Mouse (Mus musculus): ENCODE measurements around the gene Arnt2.

Gene Arnt2

DNA sequence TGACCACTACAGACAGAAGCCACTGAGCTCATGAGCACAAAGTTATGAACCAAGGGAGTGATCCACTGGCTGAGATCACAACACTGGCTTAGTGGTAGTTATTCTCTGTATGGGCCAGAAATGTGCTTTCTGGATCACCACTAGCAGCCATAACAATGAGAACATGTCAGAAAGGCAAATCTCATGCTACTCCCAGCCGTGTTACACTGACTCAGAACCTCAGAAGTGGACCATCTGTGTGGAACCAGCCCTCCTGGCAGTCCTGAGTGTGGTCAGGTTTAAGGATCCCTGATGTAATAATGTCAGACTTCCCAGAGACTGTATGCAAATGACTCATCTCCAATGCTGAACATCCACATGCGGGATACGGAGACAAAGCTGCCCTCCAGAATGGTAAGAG, 13.4 kb downstream of the Arnt2 start:
- no peak for DNase-seq

DNA sequence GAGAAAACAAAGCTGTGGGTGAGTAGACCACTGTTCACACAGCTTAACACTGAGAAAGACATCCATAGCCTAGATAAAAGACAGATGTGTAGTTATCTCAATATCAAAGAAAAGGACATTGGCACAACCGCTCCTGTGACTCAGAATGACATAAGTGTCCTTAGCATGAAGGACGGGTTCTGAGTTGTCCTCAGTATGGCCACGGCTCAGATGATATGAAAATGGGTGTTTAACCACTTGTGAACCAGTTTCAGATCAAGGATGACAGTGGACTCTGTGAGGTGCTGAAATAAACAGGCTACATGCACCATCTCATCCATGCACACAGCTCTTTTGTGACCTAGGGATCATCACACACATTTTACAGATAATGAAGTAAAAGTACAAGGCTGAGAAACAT, 22.1 kb downstream of the Arnt2 start:
- DNase-seq: no peak

DNA sequence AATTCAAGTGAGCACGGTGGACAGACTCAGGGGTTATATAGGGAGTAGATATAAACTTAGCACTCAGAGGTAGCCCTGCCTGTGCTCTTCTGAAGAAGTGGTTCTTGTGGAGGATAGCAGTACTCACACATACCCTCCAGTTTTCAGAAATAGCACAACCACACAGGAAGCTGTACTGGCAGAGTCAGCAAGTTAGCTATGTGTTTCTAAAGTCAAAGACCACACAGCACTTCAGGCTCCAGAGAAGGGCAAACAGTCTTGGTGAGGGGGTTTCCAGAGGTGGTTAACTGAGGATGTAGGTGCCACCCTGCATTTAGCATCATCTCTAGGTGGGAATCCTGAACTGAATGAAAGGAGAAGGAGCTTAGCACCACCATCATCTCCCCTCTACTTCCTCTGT, 23.5 kb downstream of the Arnt2 start:
- no peak for DNase-seq

DNA sequence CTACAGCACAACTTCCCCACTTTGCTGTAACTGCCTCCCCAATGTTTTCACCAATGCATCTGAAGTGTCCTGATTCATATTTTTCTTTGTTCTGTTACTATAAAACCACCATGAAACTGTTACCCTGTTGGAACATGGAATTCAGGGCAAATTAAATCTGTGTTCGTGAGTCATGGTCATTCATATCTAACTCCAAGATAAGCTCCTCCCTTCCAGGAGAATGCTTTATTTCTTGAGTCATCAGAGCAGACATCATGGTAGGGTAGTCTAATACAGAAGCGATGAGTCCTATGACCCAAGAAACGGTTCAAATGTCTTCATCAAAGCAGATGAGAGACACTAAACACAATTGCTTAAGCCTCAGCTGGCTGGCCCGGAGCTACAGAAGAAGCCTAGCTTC, 25.2 kb downstream of the Arnt2 start:
- DNase-seq: no peak

DNA sequence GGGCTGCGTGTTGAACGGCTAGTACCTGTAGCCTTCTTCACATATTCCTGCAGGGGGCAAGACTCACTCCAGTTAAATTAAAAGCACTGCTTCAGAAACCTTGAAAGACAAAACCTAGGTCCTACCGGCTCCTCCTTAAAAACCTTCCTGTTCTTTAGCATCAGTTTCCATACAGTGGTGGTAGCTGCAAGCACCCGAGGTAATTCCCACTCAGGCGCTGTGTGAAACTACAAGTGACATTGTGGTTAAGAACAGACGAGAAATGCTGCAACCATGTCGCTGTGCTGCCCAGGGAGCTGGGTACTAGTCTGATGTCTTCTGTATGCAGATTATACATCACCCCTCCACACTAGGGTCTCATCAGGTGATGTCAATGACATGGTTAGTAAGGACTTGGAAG, 25.9 kb downstream of the Arnt2 start:
- no peak for DNase-seq

DNA sequence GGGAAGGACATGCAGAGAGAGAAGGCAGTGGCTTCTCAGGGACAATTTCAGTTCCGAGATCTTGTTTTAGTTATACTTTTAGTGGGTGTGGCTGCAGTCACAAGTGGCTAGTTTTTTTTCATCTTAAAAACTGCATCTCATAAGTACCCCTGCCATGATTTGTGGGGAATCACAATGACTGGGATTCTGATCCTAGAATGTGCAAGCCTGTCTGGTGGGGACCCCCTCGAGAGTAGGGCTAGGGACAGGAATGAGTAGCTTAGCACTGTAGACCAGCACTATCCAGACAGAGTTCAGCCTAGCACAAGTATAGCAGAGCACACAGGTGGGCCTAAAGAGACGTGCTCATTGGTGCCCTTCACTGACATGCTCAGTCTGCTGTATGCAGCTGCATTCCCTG, 27.6 kb downstream of the Arnt2 start:
- DNase-seq: no peak

DNA sequence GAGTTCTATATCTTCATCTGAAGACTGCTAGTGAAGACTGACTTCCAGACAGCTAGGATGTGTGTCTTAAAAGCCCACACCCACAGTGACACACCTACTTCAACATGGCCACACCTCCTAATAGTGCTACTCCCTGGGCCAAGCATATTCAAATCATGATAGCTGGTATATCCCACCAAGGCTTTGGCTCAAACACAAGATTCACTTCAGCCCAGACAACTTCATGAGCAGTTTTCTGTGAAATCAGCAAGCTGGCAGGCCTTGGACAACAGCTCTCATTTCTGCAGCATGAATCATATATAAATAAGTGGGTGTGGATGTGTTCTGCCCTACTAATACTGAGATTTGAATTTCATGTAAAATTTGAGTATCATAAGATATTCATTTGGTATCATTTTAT, 29.2 kb downstream of the Arnt2 start:
- no peak for DNase-seq

DNA sequence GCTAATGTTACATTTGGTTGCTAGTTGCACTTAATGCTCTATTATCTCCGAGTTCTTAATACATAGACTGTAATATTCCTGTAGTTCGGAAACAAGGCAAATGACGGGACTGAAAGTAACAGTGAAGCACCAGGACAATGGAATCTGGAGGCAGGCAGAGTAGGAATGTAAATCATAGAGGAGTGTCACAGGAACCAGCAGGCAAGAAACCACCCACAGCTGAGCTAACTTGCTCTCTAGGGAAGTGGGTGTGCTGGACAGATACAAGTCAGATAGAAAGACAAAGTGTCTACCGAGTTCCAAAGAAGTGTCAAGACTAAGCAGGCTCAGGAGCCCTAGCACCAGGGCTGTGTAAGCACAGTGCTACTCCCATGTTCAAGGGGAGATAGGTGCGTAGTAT, 32.6 kb downstream of the Arnt2 start:
- no peak for DNase-seq

DNA sequence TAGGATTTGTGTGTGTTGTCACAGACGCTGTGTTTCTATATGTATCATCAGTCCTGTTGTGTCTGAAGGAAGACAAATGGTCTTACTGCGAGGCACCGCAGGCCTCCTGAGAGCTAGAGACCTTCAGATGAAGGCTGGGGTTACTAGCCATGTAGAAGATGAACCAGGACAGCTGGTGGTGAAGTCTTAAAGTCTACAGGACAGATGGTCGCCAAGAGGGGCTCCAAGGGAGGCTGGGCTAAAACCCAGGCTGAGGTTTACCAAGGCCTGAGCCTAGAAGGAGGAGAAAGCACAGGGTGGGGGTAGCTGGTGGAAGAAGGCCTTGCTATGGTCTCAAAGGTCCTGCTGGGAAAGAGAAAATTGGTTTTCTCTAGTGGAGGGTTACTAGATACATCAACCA, 36.3 kb downstream of the Arnt2 start:
- no peak for DNase-seq

DNA sequence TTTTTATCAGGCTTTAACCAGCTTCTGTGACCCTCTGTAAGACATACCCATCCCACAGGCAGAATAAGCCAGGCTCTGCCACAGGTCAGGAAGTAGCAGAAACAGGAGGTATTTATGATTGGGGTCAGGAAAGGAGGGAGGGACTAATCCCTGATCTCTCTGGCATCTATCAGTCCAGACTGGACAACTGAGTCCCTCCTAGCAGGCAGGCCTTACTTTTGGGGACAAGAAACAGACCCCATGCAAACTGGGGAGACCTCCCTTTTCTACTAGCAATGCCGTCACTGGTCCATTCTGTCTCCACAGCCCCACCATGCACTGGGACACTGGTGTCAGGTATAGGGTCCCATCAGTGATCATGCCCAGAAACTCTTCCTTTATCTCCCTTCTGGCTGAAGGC, 37.1 kb downstream of the Arnt2 start:
- DNase-seq: no peak

DNA sequence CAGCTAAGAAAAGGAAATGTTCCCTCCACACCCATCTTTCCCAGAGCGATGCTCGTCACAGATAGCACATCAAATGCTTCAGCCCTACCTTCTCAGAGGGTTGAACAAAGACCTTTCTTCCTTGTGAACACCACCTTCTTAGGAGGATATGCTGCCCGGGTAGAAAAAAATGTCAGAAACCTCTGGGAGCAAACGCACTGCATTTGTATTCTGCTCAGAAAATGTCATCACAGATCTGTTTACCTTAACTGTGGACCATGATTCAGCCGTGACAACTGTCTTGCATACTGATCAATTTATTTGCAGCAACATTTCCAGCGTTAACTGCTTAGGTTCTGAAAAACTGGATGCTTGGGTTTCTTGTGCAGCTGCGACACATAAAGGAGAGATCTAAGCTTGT, 37.7 kb downstream of the Arnt2 start:
- no peak for DNase-seq

DNA sequence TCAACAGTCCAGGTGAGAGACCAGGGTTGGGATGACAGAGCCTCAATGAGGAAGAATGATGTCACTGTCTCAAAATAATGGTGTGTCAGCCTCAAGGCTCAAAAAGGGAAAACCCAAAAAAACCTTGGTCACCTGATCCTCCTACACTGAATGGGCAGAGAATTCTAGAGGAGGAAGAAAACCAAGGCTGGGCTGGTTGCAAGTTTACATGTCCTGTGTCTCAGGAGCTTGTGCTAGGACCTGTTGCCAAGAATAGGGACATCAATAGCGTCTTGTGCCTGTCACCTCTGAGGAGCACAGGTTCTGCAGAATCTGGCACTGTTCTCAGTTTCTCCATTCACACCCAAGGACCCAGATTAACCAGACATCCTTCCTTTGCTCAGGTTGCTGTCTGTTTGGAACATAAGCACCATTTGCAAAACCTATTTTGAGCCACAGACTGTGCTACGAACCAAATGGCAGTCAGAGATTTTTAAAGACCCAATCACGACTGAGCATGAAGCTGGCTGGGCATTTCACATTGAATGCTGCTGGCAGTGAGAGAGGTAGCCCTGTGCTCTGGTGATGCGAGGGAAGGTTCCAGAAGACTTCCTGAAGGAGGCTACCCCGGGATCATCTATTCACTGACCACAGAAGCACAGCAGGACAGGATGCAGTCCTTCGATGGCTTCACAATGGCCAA, 38.9 kb downstream of the Arnt2 start:
- DNase-seq: no peak

DNA sequence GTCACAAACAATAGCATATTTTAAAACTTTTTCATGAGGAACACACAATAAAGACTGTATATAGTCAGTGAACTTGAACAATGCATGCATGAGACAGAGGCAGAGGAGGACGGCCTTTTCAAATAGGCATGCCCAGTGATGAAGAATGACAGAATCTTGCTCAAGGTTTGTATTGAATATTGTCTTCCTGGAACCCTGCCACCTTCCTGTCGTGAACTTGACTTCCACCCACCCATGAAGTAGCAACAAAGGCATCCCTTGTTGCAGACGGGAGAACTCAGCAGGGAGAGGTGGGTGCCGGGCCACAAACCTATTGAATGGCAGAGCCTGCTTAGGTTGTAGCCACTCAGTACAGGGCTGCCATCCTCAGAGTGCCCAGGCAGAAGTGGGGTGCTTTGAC, 43.7 kb downstream of the Arnt2 start:
- no peak for DNase-seq

DNA sequence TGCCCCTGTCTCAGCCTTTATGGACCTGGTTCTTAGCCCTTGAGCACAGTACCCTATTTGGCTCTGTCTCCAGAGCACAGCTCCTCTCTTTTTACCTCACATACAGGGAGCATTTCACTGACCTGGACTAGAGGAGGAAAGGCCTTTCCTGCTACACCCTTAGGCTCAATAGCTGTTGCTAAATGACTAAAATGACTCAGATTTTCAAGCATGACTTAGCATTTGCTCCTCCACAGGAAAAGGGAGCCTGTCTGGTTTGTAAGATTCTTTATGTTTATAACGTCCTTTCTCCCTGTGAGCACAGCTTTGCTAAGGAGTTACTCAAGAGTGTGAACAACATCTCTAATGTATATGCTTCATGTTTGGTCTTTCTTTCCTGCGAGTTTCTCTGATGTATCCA, 47.3 kb downstream of the Arnt2 start:
- no peak for DNase-seq

DNA sequence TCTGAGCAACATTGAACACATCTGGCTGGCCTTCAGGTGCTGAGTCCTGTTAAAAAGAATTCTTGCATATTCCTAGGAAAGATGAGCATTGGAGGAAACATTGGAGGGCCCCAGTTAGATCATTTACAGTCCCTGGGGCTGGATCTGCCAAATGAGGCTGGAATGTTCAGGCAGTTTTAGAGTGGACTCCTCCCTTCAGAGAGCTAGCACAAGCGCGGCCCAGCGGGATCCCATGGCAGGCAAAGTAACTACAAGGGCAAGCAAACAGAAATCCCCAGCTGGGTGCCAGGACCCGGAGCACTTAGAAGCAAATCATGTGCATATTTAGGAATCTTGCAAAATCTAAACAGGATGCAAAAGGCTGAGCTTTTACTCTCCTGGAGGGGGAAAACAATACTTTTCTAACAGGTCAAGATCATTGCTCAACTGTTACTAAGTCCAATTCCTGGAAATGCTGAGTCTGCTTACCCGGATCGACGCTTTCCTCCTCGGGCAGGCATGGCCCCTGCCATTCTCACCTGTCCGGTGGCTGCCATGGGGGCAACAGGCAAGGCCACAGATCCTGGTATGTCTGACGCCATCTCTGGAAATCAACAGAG, 48.8 kb downstream of the Arnt2 start:
- DNase-seq: no peak

DNA sequence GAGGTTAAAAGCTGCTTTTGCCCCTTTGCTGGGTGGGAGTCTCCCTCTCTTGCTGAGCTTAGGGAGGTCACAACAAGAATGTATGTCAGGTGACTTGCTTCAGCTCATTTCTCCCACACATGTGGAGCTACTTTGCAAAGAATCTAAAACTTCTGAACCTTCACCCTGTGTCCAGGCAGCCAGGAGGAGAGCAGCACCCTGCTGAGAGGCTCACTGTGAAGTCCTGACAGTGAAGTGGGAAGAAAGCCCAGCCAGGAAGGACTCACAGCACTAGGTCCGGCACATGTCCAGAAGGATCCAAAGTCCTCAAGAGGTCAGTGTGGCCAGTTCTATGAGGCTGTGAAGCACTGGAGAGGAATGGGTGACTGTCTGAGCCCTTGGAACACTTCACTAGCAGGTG, 51.5 kb downstream of the Arnt2 start:
- no peak for DNase-seq

DNA sequence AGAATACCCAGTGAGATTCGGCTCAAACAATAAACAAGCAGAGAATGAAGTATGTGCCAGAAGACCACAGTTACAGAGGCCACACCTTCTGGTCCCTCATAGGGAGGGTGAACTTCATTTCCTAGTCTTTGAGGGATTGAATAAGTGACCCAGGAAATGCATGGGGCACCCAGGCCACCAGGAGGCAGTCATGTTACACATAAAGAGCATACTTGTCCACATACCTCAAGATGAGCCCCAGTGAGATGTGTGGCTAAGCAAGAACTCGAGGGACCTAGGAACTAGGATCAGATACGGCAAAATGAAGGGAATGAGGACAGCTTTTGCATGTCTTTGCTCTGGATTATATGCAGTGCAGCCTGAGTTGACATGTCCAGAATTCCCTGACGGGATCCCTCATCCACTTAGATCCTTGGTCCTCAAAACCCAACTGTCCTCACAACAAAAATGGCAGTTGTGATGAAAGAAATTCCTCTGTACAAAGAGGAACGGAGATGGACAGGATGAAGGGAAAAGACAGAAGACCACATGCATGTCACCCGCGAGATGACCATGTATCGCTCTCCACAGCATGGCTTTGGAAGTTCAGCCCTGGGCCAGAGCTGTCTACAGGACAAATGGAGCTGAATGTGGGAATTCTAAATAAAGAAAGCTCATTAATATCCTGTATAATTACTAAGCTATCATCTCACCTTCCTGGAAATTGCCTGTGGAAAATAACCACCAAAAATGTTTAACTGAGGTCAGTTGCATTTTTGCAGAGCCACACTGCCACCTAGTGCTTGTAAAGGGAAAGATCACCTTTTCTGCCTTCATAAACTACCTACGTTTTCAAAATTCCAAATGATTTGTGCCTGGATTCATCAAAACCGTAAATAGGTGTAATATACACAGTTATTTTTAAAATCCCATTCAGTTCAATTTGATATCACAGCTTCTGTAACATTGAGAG, 54.1 kb downstream of the Arnt2 start:
- DNase-seq: peak; percentile 62

DNA sequence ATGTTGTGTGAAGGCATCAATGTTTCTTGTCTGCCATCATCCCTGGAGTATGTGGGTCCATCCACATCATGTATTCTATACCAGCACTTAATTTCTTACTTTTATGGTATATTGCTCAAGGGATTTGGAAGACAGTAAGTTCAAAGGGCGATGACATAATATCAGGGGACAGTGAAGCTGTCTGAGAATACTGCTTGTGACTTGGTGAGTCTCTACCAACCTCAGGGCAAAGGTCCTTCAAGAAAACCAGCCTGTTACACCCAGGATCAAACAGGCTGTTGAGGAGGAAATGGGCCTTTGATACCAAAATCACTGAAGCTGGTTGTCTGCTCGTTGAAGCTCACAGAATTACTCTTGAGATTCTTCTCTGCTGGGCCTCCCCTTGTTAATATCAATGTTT, 55.1 kb downstream of the Arnt2 start:
- no peak for DNase-seq

DNA sequence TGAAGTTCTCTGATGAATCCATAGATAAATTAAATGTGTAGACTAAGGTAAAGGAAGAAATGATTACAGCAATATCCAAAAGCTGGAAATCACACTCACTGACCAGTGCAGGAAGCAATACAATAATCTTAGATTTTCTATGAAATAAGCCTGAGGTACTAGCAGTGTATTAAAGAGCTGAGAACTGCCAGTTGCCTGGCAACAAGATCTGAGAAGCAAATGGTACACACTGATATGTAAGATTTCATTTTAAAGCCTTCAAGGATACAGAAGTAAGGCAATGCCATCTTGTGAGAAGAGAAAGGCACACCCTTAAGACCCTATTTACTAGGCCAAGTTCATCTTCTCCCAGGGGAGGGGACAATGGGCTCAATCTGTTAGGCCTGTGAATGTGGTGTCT, 59.4 kb downstream of the Arnt2 start:
- DNase-seq: no peak

DNA sequence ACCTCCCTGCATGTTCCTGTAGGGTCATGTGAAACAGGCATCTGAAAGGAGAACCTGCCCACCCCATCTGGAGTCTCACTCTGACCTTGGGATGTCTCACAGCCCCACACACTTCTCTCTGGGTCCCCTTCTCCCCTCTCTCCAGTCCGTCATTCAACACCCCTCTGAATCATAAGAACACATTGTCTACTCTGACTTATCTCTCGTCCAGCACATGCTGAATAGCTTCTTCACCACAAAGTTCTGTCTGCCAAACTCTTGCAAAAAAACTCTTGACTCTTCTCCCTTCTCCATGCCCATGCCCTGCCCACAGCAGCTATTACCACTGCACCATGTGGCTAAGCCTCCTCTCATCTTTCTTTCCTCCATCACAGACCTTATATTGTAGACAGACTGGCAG, 60.0 kb downstream of the Arnt2 start:
- no peak for DNase-seq

DNA sequence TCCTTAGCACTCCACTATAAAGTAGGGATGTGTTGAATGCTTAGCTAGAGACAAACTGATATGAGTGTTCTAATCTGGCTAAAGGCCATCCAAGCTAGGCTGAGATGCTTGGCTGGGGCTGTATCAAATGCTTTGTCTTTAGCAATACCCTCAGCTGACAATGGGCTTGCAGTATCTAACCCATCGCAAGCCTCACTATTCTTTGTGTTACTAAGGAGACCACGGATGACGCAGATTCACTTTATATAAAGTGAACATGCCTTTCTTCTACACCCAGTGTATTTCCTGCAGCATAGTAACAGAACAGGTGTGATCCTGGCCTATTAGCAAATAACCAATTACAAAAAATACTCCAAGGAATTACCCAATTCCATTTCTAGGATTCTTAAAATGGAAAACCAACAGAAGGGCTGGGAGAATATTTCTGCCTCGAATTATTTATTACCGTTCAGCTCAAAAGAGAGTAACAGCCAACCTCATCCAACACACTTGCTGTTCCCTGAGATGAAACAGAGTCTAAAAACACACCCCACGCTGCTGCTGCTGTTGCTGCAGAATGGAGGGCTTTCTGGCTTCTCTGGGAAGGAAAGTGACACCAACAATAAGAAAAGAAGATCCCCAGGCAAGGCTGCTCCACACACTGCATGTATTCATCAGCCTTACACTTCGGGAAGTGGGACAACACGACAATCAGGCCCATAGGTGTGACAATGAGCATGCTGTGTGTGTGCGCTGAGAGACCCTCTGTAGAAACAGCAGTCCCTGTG, 61.6 kb downstream of the Arnt2 start:
- no peak for DNase-seq

DNA sequence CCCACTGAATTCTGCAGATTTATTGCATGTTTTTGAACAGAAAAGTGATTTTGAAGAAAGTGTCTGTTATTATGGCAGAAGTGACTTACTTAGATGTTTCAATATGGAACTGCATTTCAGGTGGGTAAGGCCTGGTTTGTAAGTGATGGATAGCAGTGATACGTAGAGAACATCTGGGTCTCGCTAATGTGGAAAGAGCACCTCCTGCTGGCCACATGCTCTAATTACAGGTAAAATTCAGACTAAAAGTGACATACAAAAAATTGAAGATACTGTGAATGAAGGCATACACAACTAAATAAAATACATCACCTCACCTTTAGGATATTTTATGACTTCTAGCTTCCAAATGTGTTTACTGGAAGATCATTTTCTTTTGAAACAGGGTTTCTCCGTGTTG, 66.8 kb downstream of the Arnt2 start:
- DNase-seq: no peak

DNA sequence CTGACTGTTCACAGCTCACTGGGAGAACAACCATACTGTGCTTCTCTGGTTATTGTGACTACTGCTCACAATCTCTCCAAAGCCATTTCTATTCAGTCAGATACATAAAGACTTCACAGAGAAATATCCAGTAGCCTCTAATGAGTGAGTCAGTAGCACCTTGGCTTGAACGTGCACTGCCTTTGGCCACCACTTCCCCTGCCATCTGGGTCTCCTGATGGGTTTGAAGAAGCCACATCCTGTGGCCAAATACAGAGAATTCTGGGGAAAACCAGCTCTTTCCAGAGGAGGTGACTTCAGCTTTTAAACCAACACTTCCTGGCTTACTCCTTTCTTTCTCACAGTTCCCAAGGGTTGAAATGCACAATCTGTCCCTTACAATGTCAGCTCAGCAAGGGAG, 69.0 kb downstream of the Arnt2 start:
- DNase-seq: no peak
